Mouse (Mus musculus) urinary bladder, postnatal 36 days (tissue): ENCODE measurements around the gene Tmco4.

ENCODE experiments used
- DNase-seq, 2 experiments: peaks; one replicate each; pipeline ENCODE4 v3.0.0; 2022; ENCODE audit warnings: low spot score in 2 of 2, mixed read lengths in 1 of 2

Gene Tmco4

GRCm38 (mm10) chr4:139018976-139019375, 46.3 kb downstream of the Tmco4 start:
- no peak for DNase-seq

DNA sequence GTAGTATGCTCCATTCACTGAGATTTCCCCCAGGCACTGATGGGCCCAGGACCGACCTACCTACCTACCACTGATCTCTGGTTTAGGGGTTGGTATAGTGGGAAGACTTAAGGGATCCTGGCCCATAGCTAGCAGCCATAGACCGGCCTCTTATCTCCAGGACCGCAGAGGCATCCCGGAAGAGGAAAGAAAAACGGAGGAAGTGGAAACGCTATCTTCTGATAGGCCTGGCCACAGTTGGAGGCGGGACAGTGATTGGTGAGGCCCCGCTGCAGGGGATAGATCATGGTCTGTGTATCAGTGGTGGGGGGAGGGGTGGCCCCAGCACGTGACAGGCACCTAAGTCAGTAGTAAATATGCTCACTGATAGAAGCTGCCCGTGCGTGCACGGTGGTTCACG, 46.7 kb downstream of the Tmco4 start:
- DNase-seq, result no peak

GRCm38 (mm10) chr4:139020385-139020784, 47.7 kb downstream of the Tmco4 start:
- DNase-seq, result no peak

DNA sequence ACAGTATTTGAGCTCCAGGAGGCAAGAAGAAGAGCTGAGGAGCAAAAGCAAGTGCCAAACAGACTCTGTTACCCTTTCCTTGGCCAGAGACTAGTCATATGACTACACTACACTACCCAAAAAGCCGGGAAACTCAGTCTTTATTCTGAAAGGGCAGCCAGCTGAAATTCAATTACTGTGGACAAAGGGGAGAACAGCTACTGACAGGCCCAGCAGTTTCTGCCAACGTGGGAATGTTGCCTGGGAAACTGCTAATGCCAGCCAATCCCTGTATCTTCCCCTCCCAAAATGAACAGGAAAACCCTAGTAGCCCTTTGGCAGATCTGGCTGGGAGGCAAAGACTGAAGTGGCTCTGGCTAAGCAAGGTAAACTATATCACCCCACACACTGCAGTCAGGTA, 51.7 kb downstream of the Tmco4 start:
- DNase-seq, result no peak

- peak in 1 of 2 experiments; percentile 11 for DNase-seq
These were observed 58.0 kb downstream of the Tmco4 start for GRCm38 (mm10) chr4:139030675-139031074.

DNA sequence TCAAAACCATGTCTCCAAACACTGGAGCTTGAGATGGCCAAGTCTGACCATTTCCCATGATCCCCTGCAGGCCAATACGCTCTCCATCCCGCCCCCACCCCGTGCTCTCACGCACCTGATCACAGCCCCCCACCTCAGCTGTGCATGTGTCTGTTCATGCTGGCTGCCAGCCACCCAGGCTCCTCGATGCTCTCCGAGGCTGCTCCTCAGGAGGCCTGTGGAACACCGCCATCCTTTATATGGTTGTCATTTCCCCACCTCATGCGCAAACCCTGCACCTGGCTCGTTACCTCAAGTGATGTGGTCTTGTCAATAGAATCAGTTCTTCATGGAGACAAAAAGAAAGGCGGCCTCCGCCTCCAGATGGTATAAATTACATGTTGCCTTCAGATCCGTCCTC, 59.8 kb downstream of the Tmco4 start:
- no peak for DNase-seq

DNA sequence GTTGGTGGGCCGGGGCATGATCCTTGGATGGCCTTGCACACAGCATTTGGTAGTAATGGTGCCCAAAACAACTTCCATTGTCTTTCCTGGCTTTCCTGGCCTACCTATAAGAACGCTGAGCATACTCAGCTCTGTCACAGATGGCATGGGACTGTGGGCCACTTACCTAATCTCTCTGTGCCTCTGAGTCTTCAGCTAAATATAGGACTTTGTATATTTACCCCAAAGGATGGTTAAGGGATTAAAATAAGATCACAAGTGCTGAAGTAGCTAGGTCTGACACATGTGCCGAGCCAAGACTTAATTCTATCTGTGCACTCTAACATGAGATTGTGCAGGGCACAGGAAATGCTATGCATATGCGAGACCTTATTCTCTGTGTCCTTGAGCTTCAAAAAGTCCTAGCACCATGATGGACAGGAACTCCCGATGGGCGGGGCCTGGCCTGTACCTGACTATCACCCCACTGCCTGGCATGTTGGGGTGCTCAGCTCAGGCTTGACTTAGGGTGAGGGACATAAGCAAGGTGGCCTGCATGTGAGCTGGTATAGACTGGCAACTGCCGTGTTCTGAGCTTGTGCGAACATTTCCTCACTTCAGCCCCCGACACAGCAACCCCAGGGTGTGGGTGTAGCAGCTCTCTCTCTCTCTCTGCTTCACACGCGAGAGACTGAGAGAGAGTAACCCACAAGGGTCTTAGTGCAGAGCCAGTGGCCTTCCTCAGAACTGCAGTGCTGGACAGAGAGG, 60.7 kb downstream of the Tmco4 start:
- no peak for DNase-seq

DNA sequence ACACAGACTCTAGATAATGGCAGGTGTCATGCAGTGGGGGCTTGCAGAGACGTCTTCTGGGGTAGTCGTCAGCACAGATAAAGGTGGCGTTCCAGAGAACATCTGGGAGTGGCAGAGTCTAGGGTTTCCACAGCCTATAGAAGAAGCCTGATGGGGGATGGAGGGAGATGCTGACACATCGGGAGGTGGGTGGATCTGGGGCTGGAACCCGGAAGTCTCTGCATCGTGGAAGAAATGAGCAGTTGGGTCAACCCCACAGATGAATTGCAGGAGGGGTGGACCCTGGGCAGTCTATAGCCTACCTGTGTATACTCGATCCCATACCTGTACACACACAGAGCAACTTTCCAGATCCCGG, 61.3 kb downstream of the Tmco4 start:
- no peak for DNase-seq

GRCm38 (mm10) chr4:139034540-139034939, 61.9 kb downstream of the Tmco4 start:
- no peak for DNase-seq

- DNase-seq, result no peak
These were observed 62.3 kb downstream of the Tmco4 start for GRCm38 (mm10) chr4:139034942-139035341.

GRCm38 (mm10) chr4:139035799-139036198, 63.1 kb downstream of the Tmco4 start:
- DNase-seq, result no peak

DNA sequence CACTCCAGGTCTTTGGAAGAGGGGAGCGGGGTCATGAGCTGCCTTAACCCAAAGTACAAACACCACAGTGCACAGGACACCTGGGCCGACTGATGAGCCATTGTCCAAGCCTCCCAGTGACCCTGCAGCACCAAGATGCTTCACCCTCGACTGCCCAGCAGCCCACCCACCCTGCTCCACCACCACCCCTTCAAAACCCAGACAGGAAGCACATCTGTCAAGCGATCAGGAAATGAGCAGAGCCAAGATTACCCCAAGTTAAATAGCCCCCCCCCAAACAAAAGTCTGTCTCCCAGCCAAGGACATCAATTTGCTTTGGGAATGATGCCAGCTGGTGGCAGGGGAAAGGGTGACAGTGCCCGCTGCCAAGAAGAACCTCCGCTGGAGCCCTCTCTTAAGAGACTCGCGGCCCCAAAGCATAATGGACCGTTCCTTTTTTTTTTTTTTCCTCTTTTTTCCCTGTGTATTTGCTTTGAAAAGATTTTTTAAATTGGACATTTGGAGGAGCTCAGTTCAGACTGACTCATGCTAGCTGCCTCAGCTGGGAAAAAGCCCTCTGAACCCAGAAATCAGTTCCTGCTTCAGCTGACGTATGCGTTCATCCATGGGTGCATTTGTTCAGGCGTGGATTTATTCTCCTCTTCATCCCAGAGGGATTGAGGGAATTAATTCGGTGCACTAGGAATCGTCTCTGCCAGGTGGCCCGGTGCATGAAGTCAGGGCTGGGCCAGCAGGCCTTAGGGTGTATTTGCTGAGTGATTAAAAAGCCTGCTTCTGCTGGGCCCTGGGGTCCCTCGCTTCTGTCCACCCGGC, 65.3 kb downstream of the Tmco4 start:
- no peak for DNase-seq

DNA sequence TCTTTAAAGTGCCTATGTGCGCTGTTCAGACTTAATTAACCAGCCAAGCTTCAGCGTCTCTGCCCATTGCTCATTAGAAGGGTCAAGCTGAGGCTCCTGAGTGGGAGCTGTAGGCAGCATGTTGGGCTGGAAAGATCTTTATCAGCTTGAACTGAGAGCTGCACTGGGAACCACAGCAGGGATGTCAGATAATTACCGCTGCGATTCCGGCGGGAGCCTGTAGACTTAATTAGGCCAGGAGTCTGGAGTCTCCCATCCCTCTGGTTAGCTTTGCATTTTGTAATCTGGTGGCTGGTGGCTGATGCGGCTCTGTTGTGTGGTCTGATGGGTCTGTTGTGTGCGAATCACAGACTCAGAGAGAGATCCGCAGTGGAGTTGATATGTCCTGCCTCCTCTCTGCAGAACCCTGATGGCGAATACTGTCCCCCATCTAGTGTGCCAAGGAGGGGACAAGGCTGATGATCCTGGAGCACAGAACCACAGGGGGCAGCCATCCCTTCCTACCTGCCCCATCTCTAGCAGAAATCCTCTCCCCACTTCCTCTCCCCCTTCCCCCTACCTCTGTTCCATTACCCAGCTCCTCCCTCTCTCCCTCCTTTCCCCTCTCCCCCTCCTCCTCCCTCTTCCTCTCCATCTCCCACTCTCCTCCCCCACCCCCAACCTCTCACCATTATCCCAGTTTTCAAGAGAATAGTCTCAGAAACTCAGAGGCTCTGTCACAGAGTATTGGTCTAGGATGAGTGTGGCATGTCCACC, 67.6 kb downstream of the Tmco4 start:
- no peak for DNase-seq

- no peak for DNase-seq
These were observed 69.9 kb downstream of the Tmco4 start for GRCm38 (mm10) chr4:139042611-139043010.

GRCm38 (mm10) chr4:139043600-139043999, 70.9 kb downstream of the Tmco4 start:
- no peak for DNase-seq

GRCm38 (mm10) chr4:139044566-139044965, 71.9 kb downstream of the Tmco4 start:
- no peak for DNase-seq

- no peak for DNase-seq
These were observed 73.7 kb downstream of the Tmco4 start for GRCm38 (mm10) chr4:139046354-139046753.

DNA sequence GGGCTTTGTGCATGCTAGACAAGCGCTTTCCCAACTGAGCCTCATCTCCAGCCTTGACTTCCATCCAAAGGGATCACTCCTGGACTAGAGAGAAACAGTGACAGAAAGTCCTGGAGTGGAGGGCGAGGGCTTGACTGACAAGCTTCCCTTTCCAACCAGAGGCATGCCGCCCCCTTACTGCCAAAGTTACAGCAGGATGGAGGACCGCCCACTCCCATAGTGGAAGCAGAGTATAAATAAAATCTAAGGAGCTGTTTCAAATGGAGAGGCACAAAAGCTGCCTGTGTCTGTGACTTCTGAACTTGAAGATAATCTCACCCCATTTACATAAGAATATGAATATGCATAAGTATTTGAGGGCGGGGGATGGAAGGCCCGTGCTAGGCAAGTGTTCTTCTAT, 75.8 kb downstream of the Tmco4 start:
- DNase-seq, result no peak

DNA sequence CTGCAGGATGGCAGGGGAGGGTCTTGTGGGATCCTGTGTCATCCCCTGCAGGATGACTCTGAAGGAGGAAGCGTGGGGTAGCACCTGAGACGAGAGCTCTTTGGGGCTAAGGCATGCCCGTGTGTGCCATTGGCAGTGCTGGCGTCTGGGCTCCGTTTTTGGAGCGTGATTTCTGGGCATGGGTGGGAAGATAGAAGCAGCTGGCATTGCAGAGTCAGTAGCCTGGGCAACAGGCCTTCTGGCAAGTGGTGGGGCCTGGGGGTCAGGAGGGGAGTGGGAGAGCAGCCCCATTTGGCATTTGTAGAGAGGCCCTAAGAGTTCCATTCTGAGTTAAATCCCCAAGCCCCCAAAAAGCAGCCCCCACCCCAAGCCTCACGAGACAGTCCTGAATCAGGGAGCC, 80.1 kb downstream of the Tmco4 start:
- no peak for DNase-seq

GRCm38 (mm10) chr4:139053391-139053790, 80.7 kb downstream of the Tmco4 start:
- no peak for DNase-seq

DNA sequence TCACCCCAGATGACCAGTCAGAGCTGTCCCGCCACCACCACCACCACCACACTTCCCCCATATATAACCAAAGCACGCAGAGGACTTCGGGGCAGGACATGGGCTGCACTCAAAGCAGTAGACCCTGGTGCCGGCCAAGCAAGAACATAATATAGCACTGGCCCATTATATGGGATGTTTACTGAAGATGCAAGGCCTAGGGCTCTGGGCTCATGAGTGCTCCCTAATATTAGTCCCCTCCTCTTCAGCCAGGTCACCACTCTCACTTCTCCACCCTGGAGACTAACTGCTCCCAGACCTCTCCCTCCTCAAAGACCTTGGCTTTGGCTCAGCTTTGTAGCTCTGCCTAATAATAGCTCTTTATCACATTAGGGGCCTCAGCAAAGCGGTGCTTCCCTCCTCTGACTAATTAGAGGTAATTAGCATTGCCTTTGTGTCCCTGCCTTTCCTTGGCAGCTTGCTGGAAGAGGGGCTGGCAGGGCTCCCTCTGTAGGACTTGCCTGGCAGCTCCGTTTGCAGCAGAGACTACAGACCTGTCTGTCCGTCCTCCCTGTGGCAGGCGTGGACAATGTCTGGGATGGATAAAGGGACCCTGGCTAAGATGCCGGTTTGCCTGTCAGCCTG, 81.7 kb downstream of the Tmco4 start:
- no peak for DNase-seq

GRCm38 (mm10) chr4:139055336-139055735, 82.6 kb downstream of the Tmco4 start:
- peak in 1 of 2 experiments; percentile 22 for DNase-seq
